Mouse (Mus musculus) thymus, adult 2 months (tissue): Measurements from ENCODE around the gene Cry2. TPM values are rescaled to one million over a fixed set of nuclear protein-coding genes. Genes with fewer than 3 reads are reported as not detected.
"Not testable (repeated sequence)": the region's sequence is repeated elsewhere in the genome, so short reads cannot be mapped to it uniquely, and the experiment has no call there.

ENCODE experiments used
- DNase-seq: peaks from one replicate; pipeline ENCODE4 v3.0.0; 2021
- H3K27ac ChIP-seq: fragments of 200-500 bp; 2 replicates; pipeline ENCODE4 v1.5.1; 2012; ENCODE audit warnings: low read length, control low read depth; ENCODE audit not compliant: control insufficient read depth, insufficient read depth
- H3K27me3 ChIP-seq: fragments of 200-500 bp; 2 replicates; pipeline ENCODE4 v1.6.1; 2012; ENCODE audit warnings: mild to moderate bottlenecking, low read length, moderate library complexity, mixed read lengths; ENCODE audit not compliant: control insufficient read depth, insufficient read depth
- H3K36me3 ChIP-seq: fragments of 200-500 bp; 2 replicates; pipeline ENCODE4 v1.6.1; 2012; ENCODE audit warnings: mild to moderate bottlenecking, low read length, moderate library complexity; ENCODE audit not compliant: control insufficient read depth, insufficient read depth
- H3K4me1 ChIP-seq: fragments of 200-500 bp; replicated peaks from 2 replicates; pipeline ENCODE4 v1.6.1; 2012; ENCODE audit warnings: low read length; ENCODE audit not compliant: control insufficient read depth, insufficient read depth
- H3K4me3 ChIP-seq: fragments of 200-500 bp; 2 replicates; pipeline ENCODE4 v1.5.1; 2012; ENCODE audit warnings: mild to moderate bottlenecking, low read length, control low read depth, moderate library complexity; ENCODE audit not compliant: control insufficient read depth, insufficient read depth
- CTCF ChIP-seq: fragments of 200-500 bp; IDR thresholded peaks from 2 replicates; pipeline ENCODE4 v1.5.1; 2012; ENCODE audit warnings: mild to moderate bottlenecking, control low read depth, low read length, moderate library complexity, borderline replicate concordance; ENCODE audit not compliant: control insufficient read depth, poor library complexity, insufficient read depth; ENCODE audit errors: extremely low read depth
- POLR2A ChIP-seq: fragments of 200-500 bp; IDR thresholded peaks from 2 replicates; pipeline ENCODE4 v1.6.1; 2012; ENCODE audit warnings: mild to moderate bottlenecking, low read length, control low read depth, moderate library complexity; ENCODE audit not compliant: control insufficient read depth, poor library complexity, insufficient read depth; ENCODE audit errors: extremely low read depth
- whole genome bisulfite sequencing: fragments of 180-500 bp; shearing (Covaris S2); methylation state at CpG from one replicate; pipeline ENCODE4 v1.1.7; 2018; 5-methylcytosine and 5-hydroxymethylcytosine counted together
- polyA plus RNA-seq: library from polyadenylated mRNA; depleted of rRNA; stranded (reverse); fragments of >200 nt; gene quantifications from 2 replicates; pipeline ENCODE4 v1.2.3, GENCODE M21; 2012

The Cry2 gene
- polyA plus RNA-seq, 1 experiment, result 16.2 TPM

- Histone ChIP-seq H3K27me3 (peaks cover 2% of the 10 kb centered on the region; the same call in 1 of the 2 replicates), H3K4me3 (no peak overlapping the region), H3K36me3 (peaks cover under 1% of the 10 kb centered on the region; the same call in 1 of the 2 replicates), H3K27ac (no peak overlapping the region), H3K4me1 (peaks cover 5% of the 10 kb centered on the region; the same call in 1 of the 2 replicates)
- no peak for DNase-seq
- WGBS, result 97% methylated on average over 7 of the region's 7 CpGs
- TF ChIP-seq CTCF (no peak), POLR2A (no peak)
Measured at GRCm38 (mm10) chr2:92405687-92406086, 28.2 kb downstream of the Cry2 start.

- DNase-seq, result no peak
- WGBS, result 87% methylated on average over 6 of the region's 6 CpGs
- H3K36me3 ChIP-seq, result no peaks in the 10 kb centered on the region; the same call in 1 of the 2 replicates
Measured at GRCm38 (mm10) chr2:92404737-92405136, 29.1 kb downstream of the Cry2 start.

GRCm38 (mm10) chr2:92403776-92404319 lies 30.0 kb downstream of the Cry2 start:
- WGBS, result 92% methylated on average over 5 of the region's 5 CpGs
- Histone ChIP-seq H3K36me3 (no peaks in the 10 kb centered on the region; the same call in 1 of the 2 replicates), H3K4me3 (no peak overlapping the region), H3K27ac (no peak overlapping the region), H3K4me1 (peaks cover 5% of the 10 kb centered on the region; the same call in 1 of the 2 replicates), H3K27me3 (peaks cover 5% of the 10 kb centered on the region)
- no peak for TF ChIP-seq POLR2A
- no peak for TF ChIP-seq CTCF
- no peak for DNase-seq

More at GRCm38 (mm10) chr2:92404737-92405136, 29.1 kb downstream of the Cry2 start:
- TF ChIP-seq POLR2A (no peak), CTCF (no peak)
- no peak overlapping the region for H3K4me3 ChIP-seq
- H3K27ac ChIP-seq, result no peak overlapping the region
- peaks cover 5% of the 10 kb centered on the region for H3K27me3 ChIP-seq
- H3K4me1 ChIP-seq, result peaks cover 5% of the 10 kb centered on the region; the same call in 1 of the 2 replicates

- H3K4me1 ChIP-seq, result peaks cover 5% of the 10 kb centered on the region; the same call in 1 of the 2 replicates
- no peak for DNase-seq
- H3K4me3 ChIP-seq, result no peak overlapping the region
- no peaks in the 10 kb centered on the region for H3K36me3 ChIP-seq
- WGBS, result 90% methylated on average over 4 of the region's 4 CpGs
- no peak overlapping the region for H3K27ac ChIP-seq
- TF ChIP-seq POLR2A (no peak), CTCF (no peak)
- H3K27me3 ChIP-seq, result peaks cover 5% of the 10 kb centered on the region
Measured at GRCm38 (mm10) chr2:92402591-92403326, 31.1 kb downstream of the Cry2 start.

GRCm38 (mm10) chr2:92401091-92401561 lies 32.7 kb downstream of the Cry2 start, which contains the start of gene Mapk8ip1:
Mapk8ip1 (minus strand) TSS chr2:92401263.
- Histone ChIP-seq H3K4me1 (peaks cover 5% of the 10 kb centered on the region; the same call in 1 of the 2 replicates), H3K27ac (no peak within 1 kb of the TSS), H3K27me3 (peaks cover 5% of the 10 kb centered on the region), H3K4me3 (no peak within 1 kb of the TSS), H3K36me3 (no peaks in the 10 kb centered on the region)
- no peak for DNase-seq
- WGBS, result 19% methylated on average over 59 of the region's 59 CpGs
- TF ChIP-seq CTCF, result no peak
- TF ChIP-seq POLR2A, result no peak

- no peak overlapping the region for H3K27ac ChIP-seq
- H3K36me3 ChIP-seq, result no peaks in the 10 kb centered on the region
- H3K27me3 ChIP-seq, result peaks cover 5% of the 10 kb centered on the region
- H3K4me1 ChIP-seq, result peaks cover 5% of the 10 kb centered on the region; the same call in 1 of the 2 replicates
- H3K4me3 ChIP-seq, result no peak overlapping the region
- TF ChIP-seq CTCF (no peak), POLR2A (no peak)
- WGBS, result 19% methylated on average over 22 of the region's 22 CpGs
- DNase-seq, result no peak
Measured at GRCm38 (mm10) chr2:92400682-92401081, 33.2 kb downstream of the Cry2 start.

- not testable (repeated sequence) for H3K36me3 ChIP-seq, H3K4me1 ChIP-seq, H3K27ac ChIP-seq, H3K27me3 ChIP-seq, DNase-seq, H3K4me3 ChIP-seq
- WGBS, result 81% methylated on average over 4 of the region's 4 CpGs
Measured at GRCm38 (mm10) chr2:92399877-92400276, 34.0 kb downstream of the Cry2 start.
